25 mouse cellular contexts compared by ENCODE assay signal in the genomic region with DNA sequence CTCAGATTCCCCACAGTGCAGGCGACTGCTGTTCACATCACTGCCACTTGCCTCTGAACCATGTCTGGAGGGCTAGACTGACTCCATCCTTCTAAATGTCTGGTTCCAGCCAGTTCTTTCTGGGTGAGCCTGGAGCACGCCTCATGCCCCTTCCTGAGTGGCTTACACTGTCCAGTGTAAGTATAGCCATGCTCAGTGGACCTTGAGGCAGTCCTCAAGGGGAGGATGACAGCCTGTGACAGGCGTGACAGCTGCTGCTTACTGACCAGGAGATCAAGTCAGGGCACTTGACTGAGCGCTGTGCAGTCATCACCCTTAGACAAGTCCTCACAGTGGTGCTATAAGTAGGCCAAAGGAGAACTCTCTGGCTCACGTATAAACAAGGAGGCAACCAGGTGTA. TPM values are rescaled to one million over a fixed set of nuclear protein-coding genes. Genes with fewer than 3 reads are reported as not detected.
DNase-seq lines count a peak whose midpoint lies in the region; ATAC-seq and TF ChIP-seq lines count a peak whose summit lies in the region.
"Had no signal": no experiment of that assay in that cellular context is flagged by ENCODE, and none has a peak within 500 bp of the region (broad histone marks: within the 10 kb centered on the region; RNA-seq: fewer than 3 reads in every experiment).

No protein-coding gene starts in this region.

- no peak for TF ChIP-seq CTCF in kidney, adult 2 months (conservative IDR thresholded peaks at IDR 0.05; ENCODE audit: insufficient read depth, insufficient read length, low read depth, low read length)

- TF ChIP-seq POLR2A in kidney, adult 2 months (IDR thresholded peaks at IDR 0.05; ENCODE audit: low read depth, low read length), result no peak

- H3K4me1 ChIP-seq in forebrain, embryonic 10.5 days, result peaks cover 55% of the 10 kb centered on the region
- H3K4me1 ChIP-seq in forebrain, embryonic 14.5 days (ENCODE audit: control insufficient read depth, insufficient read depth, low read length), result peaks cover 22% of the 10 kb centered on the region
- peaks cover 56 to 84% of the 10 kb centered on the region in 2 experiments for H3K4me1 ChIP-seq in heart, embryonic 14.5 days (ENCODE audit: control insufficient read depth in 2 of 2, insufficient read depth in 2 of 2, low read length in 2 of 2)
- H3K4me1 ChIP-seq in kidney, embryonic 14.5 days (ENCODE audit: control insufficient read depth, insufficient read depth, low read length), result peaks cover 40% of the 10 kb centered on the region
- H3K4me1 ChIP-seq in kidney, adult 2 months (ENCODE audit: control insufficient read depth, insufficient read depth, low read length), result no peaks in the 10 kb centered on the region

- no peaks in the 10 kb centered on the region for H3K9me3 ChIP-seq in forebrain, embryonic 10.5 days
- H3K9me3 ChIP-seq in forebrain, embryonic 14.5 days (replicated peaks; ENCODE audit: control insufficient read depth, low read length), result no peaks in the 10 kb centered on the region
- no peaks in the 10 kb centered on the region for H3K9me3 ChIP-seq in heart, embryonic 14.5 days (ENCODE audit: control insufficient read depth, low read length)
- H3K9me3 ChIP-seq in kidney, embryonic 14.5 days (ENCODE audit: control insufficient read depth, low read length), result no peaks in the 10 kb centered on the region
- H3K9me3 ChIP-seq: embryonic facial prominence, embryonic 15.5 days; limb, embryonic 15.5 days; liver, embryonic 15.5 days; midbrain, embryonic 12.5 days had no signal

- intact Hi-C loops in heart, postnatal 25 days (cut with DNase I), result no loop called here

- DNase-seq in forebrain, embryonic 10.5 days (ENCODE audit: extremely low spot score, low spot score), result no peak
- no peak for DNase-seq in forebrain, embryonic 14.5 days (ENCODE audit: low spot score)
- DNase-seq in heart, postnatal 25 days (ENCODE audit: low spot score), result no peak
- DNase-seq in kidney, adult 2 months, result no peak
- DNase-seq in ZHBTc4 (ENCODE audit: low read depth, low spot score), result peak; percentile 18
- DNase-seq in urinary bladder, adult 2 months (ENCODE audit: low spot score), result no peak
- DNase-seq: adrenal gland, postnatal 14 days; cerebellum, postnatal 10 days; gastrocnemius, postnatal 14 days; heart, postnatal 14 days; right cerebral cortex, postnatal 14 days had no signal

- 0 out of 2 replicates have a peak overlapping the region, but pooled peaks have one; percentile 8 for H3K27ac ChIP-seq in forebrain, embryonic 10.5 days
- no peak overlapping the region for H3K27ac ChIP-seq in forebrain, embryonic 14.5 days (ENCODE audit: low read depth, low read length)
- H3K27ac ChIP-seq in heart, embryonic 14.5 days (replicated peaks in 1 of 2; ENCODE audit: control insufficient read depth in 1 of 2, insufficient read depth in 1 of 2, low read depth in 2 of 2, low read length in 2 of 2), result peak overlapping the region; percentile 61 to 94
- no peak overlapping the region for H3K27ac ChIP-seq in kidney, embryonic 14.5 days (ENCODE audit: low read depth, low read length)
- no peak overlapping the region for H3K27ac ChIP-seq in kidney, adult 2 months (ENCODE audit: insufficient read depth, low read depth, low read length)
- H3K27ac ChIP-seq: embryonic facial prominence, embryonic 15.5 days; limb, embryonic 15.5 days; liver, embryonic 15.5 days; macrophage had no signal

- 88% methylated on average over 5 of the region's 5 CpGs for WGBS in forebrain, embryonic 10.5 days
- WGBS in forebrain, embryonic 14.5 days, result 90% methylated on average over 5 of the region's 5 CpGs
- whole genome bisulfite sequencing in heart, embryonic 14.5 days, result 51% methylated on average over 5 of the region's 5 CpGs
- WGBS in kidney, embryonic 14.5 days, result 64% methylated on average over 5 of the region's 5 CpGs
- WGBS in kidney, adult 2 months, result 91% methylated on average over 5 of the region's 5 CpGs

- no peak for ATAC-seq in forebrain, embryonic 14.5 days
- ATAC-seq in heart, embryonic 14.5 days (ENCODE audit: insufficient number of reproducible peaks, insufficient read depth, low FRiP score, low read depth), result no peak
- peak; percentile 6; the same call in 1 of the 2 replicates for ATAC-seq in kidney, embryonic 14.5 days (ENCODE audit: low FRiP score, low TSS enrichment)

- no peaks in the 10 kb centered on the region for H3K27me3 ChIP-seq in forebrain, embryonic 10.5 days (ENCODE audit: poor library complexity, severe bottlenecking)
- H3K27me3 ChIP-seq in forebrain, embryonic 14.5 days (replicated peaks; ENCODE audit: control insufficient read depth, insufficient read depth, low read length), result no peaks in the 10 kb centered on the region
- no peaks in the 10 kb centered on the region for H3K27me3 ChIP-seq in heart, embryonic 14.5 days (ENCODE audit: control insufficient read depth, insufficient read depth, low read length)
- H3K27me3 ChIP-seq in kidney, embryonic 14.5 days (ENCODE audit: control insufficient read depth, insufficient read depth, low read length), result no peaks in the 10 kb centered on the region
- H3K27me3 ChIP-seq in kidney, adult 2 months (replicated peaks; ENCODE audit: control insufficient read depth, insufficient read depth, low read length), result no peaks in the 10 kb centered on the region
- H3K27me3 ChIP-seq: embryonic facial prominence, embryonic 15.5 days; limb, embryonic 15.5 days; liver, embryonic 15.5 days; midbrain, embryonic 12.5 days had no signal

- H3K36me3 ChIP-seq in forebrain, embryonic 10.5 days (replicated peaks), result peaks cover 24% of the 10 kb centered on the region
- H3K36me3 ChIP-seq in forebrain, embryonic 14.5 days (ENCODE audit: control insufficient read depth, insufficient read depth, low read length), result no peaks in the 10 kb centered on the region
- peaks cover 19% of the 10 kb centered on the region for H3K36me3 ChIP-seq in heart, embryonic 14.5 days (ENCODE audit: control insufficient read depth, insufficient read depth, low read length)
- no peaks in the 10 kb centered on the region; the same call in 1 of the 2 replicates for H3K36me3 ChIP-seq in kidney, embryonic 14.5 days (ENCODE audit: control insufficient read depth, insufficient read depth, low read length)
- no peaks in the 10 kb centered on the region for H3K36me3 ChIP-seq in kidney, adult 2 months (ENCODE audit: control insufficient read depth, insufficient read depth, low read length)
- H3K36me3 ChIP-seq: G1E; limb, embryonic 15.5 days; liver, embryonic 15.5 days had no signal

- no peak overlapping the region for H3K4me3 ChIP-seq in forebrain, embryonic 10.5 days
- no peak overlapping the region for H3K4me3 ChIP-seq in forebrain, embryonic 14.5 days (ENCODE audit: low read depth, low read length)
- no peak overlapping the region for H3K4me3 ChIP-seq in heart, embryonic 14.5 days (ENCODE audit: control insufficient read depth in 1 of 2, insufficient read depth in 1 of 2, low read depth in 1 of 2, low read length in 2 of 2)
- no peak overlapping the region for H3K4me3 ChIP-seq in kidney, embryonic 14.5 days (ENCODE audit: low read length)
- H3K4me3 ChIP-seq in kidney, adult 2 months (ENCODE audit: insufficient read depth, low read depth, low read length), result no peak overlapping the region
- H3K4me3 ChIP-seq: embryonic facial prominence, embryonic 15.5 days; limb, embryonic 15.5 days; liver, embryonic 15.5 days; midbrain, embryonic 12.5 days had no signal

- H3K9ac ChIP-seq in forebrain, embryonic 14.5 days (ENCODE audit: low read length), result no peak overlapping the region
- no peak overlapping the region for H3K9ac ChIP-seq in heart, embryonic 14.5 days (ENCODE audit: low read length)
- H3K9ac ChIP-seq in kidney, embryonic 14.5 days (ENCODE audit: low read depth, low read length), result no peak overlapping the region
- H3K9ac ChIP-seq: embryonic facial prominence, embryonic 15.5 days; limb, embryonic 15.5 days; liver, embryonic 15.5 days; midbrain, embryonic 12.5 days had no signal

- no peak overlapping the region for H3K4me2 ChIP-seq in forebrain, embryonic 14.5 days (ENCODE audit: low read length)
- H3K4me2 ChIP-seq in heart, embryonic 14.5 days (ENCODE audit: low read length), result no peak overlapping the region
- no peak overlapping the region for H3K4me2 ChIP-seq in kidney, embryonic 14.5 days (replicated peaks; ENCODE audit: low read depth, low read length)
- H3K4me2 ChIP-seq: embryonic facial prominence, embryonic 15.5 days; limb, embryonic 15.5 days; liver, embryonic 15.5 days; midbrain, embryonic 12.5 days had no signal

RNA-seq across cellular contexts. Expression of gene Tcp10a, which starts 59.8 kb away (rescaled TPM):
- not detected in 2 replicates for polyA plus RNA-seq in forebrain, embryonic 10.5 days (2016; fragmentation: Nextera tagmentation; extraction: Ambion mirVana)
- not detected in 2 replicates for polyA plus RNA-seq in forebrain, embryonic 14.5 days (2014; fragmentation: Nextera tagmentation; extraction: Ambion mirVana)
- 0.14 TPM in 1 of 2 replicates, not detected in the other for polyA plus RNA-seq in heart, embryonic 14.5 days (2014; fragmentation: Nextera tagmentation; extraction: Ambion mirVana)
- not detected for total RNA-seq in heart, postnatal 25 days (2021)
- not detected in 2 replicates for polyA plus RNA-seq in kidney, embryonic 14.5 days (2014; fragmentation: Nextera tagmentation; extraction: Ambion mirVana)
- polyA plus RNA-seq in kidney, adult 2 months (2012; rRNA removed), result not detected in 2 replicates
- polyA plus RNA-seq in urinary bladder, adult 2 months (2012; rRNA removed), result not detected in 2 replicates
- total RNA-seq: adrenal gland, postnatal 14 days; gastrocnemius, postnatal 14 days; heart, postnatal 14 days had no signal
- polyA plus RNA-seq: brain, embryonic 14.5 days; embryonic facial prominence, embryonic 15.5 days; G1E; intestine, embryonic 14.5 days; limb, embryonic 15.5 days; liver, embryonic 15.5 days; lung, embryonic 16.5 days; macrophage; midbrain, embryonic 12.5 days; neural tube, embryonic 14.5 days; spleen, adult 2 months; stomach, embryonic 14.5 days had no signal

Comparison
In these comparisons a context has a peak if more than half of its experiments do, and no peak if none do; other contexts are left out.
1. H3K27ac ChIP-seq: peak in forebrain, embryonic 10.5 days (single experiment) and heart, embryonic 14.5 days (2 of 2); none in forebrain, embryonic 14.5 days (single experiment), kidney, embryonic 14.5 days (single experiment) and kidney, adult 2 months (single experiment).